Mouse (Mus musculus): ENCODE measurements around the gene Gm10226. TPM values are rescaled to one million over a fixed set of nuclear protein-coding genes. Genes with fewer than 3 reads are reported as not detected.

Gm10226 gene
- 16.0 TPM for polyA plus RNA-seq (2017; shearing (Covaris generic))

DNA sequence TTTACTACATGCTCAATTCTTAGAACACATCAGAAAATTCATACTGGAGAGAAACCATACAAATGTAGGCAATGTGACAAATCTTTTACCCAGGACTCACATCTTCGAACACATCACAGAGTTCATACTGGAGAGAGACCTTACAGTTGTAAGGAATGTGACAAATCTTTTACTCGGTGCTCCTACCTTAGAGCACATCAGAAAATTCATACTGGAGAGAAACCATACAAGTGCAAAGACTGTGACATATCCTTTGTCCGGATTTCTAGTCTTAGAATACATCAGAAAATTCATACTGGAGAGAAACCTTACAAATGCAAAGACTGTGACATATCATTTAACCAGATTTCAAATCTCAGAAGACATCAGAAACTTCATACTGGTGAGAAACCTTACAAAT is at the start of gene Gm10226:
TSS of gene Gm10226 (plus strand) at position 301 of the 400 bp plus-strand sequence.

DNA sequence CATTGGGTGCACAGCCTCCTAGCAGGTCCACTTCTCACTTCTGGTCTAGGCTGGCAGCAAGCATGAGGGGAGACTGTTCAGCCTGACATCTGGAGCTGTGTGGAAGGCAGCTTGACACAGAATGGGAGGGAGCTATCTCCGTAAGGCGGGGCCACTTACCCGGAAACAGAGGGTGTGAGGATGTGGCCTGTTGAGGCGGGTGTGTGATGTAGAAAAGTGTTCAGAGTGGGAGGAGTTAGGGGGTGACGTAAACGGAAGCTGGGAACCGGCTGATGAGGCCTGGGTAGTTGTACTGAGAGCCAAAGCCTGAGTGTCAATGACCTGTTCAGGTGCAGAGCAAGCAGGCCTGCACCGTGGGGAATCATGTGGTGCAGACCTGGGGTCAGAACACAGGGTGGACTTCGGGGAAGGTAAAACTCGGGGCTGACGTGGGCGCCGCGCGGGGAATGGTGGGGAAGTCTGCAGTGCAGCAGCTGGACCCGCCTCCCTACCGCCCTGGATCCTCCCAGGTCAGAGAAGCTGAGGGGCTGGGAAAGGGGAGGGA is 41.2 kb upstream of the Gm10226 start, which contains the start of gene Zfp983:
TSS of gene Zfp983 (plus strand) at position 261 of the 544 bp plus-strand sequence.

DNA sequence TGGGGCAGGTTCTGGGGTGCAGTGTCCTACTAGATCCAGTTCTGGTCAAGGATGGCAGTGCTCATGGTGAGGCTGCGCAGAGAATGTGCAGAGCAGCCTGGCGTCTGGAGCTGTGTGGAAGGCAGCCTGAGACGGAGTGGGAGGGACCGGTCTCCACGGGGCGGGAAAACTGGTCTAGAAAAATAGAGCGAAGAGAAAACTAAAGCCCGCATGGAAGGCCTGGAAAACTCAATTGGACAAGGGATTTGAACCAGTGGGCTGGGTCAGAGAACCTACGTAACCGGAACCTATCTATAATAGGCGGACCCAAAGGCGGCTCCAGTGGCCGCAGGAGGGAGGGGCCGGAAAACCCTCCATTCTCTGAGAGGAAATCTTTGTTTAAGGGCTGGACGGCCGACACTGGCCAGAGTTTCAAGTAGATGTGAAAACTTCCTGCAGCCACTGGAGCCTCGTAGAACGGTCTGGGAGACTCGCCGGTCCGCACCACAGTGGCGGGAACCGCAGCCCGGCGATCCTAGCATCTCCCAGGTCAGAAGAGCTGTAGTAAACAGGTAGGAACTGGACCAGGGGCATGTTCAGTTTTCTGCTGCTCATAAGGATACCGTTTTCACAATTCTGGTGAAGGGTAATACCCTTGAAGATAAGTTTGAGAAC is 15.8 kb downstream of the Gm10226 start, which contains the start of gene Zfp760:
TSS of gene Zfp760 (plus strand) at position 399 of the 654 bp plus-strand sequence.

DNA sequence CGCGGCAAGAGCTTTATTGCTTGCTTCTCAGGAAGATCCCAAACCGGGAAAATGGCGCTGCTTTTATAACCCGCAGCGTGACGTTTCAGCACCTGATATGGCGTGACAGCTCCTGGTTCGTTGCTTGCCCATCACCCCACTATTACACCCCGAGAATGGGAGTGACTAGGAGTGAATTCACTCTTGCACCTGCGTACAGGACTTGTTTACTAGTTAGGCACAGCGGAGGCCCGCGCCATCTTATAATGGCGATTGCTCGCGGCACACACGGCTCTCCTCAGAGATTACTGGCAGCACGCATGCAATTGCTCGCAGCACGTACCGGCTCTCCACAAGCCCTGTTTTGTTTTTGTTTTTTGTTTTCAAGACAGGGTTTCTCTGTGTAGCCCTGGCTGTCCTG is 38.8 kb downstream of the Gm10226 start, which contains the start of gene Zfp229:
TSS of gene Zfp229 (plus strand) at position 301 of the 400 bp plus-strand sequence.

Other genes with a start within 250 kb of the Gm10226 start
- gene Zfp51, start 241.5 kb upstream of the Gm10226 start, polyA plus RNA-seq (2017; shearing (Covaris generic)) = 42.1 TPM
- gene Zfp53, start 202.9 kb upstream of the Gm10226 start, polyA plus RNA-seq (2017; shearing (Covaris generic)) = 67.0 TPM
- 19.6 TPM for gene Zfp52, start 156.3 kb upstream of the Gm10226 start, polyA plus RNA-seq (2017; shearing (Covaris generic))
- 4.2 TPM for gene Zfp948, start 124.9 kb upstream of the Gm10226 start, polyA plus RNA-seq (2017; shearing (Covaris generic))
- 10.1 TPM for gene Zfp983, start 41.2 kb upstream of the Gm10226 start, polyA plus RNA-seq (2017; shearing (Covaris generic))
- 5.6 TPM for gene Zfp760, start 15.9 kb downstream of the Gm10226 start, polyA plus RNA-seq (2017; shearing (Covaris generic))
- gene Zfp229, start 38.9 kb downstream of the Gm10226 start, polyA plus RNA-seq (2017; shearing (Covaris generic)) = 0.59 TPM
- 0.38 TPM for gene Zfp820, start 153.9 kb downstream of the Gm10226 start, polyA plus RNA-seq (2017; shearing (Covaris generic))
- gene Zfp995, start 218.1 kb downstream of the Gm10226 start, polyA plus RNA-seq (2017; shearing (Covaris generic)) = 13.3 TPM

Measured in CD4-positive, CD25-positive, alpha-beta regulatory T cell (primary cell).